Mouse (Mus musculus): ENCODE measurements around the gene Zmiz1.

Gene Zmiz1

DNA sequence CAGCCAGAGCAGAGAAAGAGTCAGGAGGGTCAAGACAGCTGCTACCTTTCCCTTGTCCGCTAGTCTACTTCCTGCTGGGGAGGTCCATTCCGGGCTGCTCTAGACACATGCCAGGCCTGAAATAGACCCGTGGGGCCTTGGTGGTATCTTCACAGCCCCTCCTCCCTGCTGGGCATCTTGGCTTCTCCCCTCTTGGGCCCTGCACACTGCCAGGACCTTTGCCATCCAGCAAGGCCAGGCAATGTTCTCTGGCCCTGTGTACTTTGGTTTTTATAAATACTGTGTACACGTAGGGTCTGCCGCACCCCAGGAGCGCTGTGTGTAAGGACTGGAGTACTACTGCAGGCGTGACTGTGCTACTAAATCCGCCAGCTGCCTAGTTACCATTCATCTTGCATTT lies 54.5 kb downstream of the Zmiz1 start:
- ChIA-PET POLR2A (interaction anchor here in 2 of 4 experiments (0.7 to 0.8 kb wide), 2 partner anchors 41 to 328 kb away, joined by 3 read pairs; partner anchors contain the start of gene Anxa11 (in 1 of the 2)), CTCF (interaction anchor here in 1 of 4 experiments (0.6 kb wide), 1 partner anchor 73 kb away, joined by 3 read pairs; no protein-coding TSS in a partner anchor)

DNA sequence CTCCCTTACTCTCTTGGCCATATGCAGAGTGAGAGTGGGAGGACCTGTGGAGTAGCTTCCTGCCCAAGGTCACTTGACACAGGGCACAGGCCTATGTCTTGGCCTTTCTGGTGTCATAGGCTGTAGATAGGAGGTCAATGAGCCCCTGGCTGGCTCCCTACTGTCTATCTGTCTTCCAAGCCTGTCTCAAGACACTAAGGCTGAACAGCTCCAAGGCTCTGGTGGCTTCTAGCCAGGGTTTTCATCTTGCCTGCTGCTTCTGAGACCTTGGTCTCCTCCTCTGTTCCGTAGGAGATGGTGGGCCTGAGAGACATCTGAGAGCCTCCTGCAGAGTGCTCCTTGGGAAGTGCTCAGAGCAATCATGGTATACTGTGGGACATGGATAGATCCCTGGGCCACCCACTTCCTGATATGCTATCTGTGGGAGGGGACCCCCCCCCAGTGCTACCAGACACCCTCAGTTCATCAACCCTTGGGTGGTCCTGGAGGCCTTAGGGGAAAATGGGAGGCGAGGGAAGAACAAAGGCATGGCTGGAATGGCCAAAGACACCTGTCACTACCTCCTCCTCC lies 56.0 kb downstream of the Zmiz1 start:
- ChIA-PET CTCF (no interaction called here), POLR2A (no interaction called here)

DNA sequence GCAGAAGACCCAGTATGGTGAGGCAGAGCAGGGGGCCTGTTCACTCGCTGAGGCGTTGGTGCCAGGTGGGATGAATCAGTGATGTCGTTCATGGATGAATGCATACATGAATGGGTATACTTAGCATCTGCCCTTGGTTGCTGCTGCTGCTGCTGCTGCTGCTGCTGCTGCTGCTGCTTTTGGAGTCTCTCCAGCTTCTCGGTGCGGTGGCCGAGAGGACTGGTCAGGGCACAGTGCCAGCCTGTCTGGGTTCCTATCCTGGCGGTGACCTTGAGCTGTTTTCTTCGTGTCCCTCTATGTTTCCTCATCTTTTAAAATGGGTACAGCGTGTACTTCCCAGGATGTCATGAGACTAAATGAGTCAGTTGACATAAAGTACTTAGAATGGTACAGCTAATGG lies 56.9 kb downstream of the Zmiz1 start:
- ChIA-PET CTCF (interaction anchor here in 1 of 4 experiments (0.7 kb wide), 1 partner anchor 52 kb away, joined by 3 read pairs; no protein-coding TSS in a partner anchor), POLR2A (interaction anchor here in 1 of 4 experiments (0.5 kb wide), 1 partner anchor 10 kb away, joined by 6 read pairs; no protein-coding TSS in a partner anchor)

DNA sequence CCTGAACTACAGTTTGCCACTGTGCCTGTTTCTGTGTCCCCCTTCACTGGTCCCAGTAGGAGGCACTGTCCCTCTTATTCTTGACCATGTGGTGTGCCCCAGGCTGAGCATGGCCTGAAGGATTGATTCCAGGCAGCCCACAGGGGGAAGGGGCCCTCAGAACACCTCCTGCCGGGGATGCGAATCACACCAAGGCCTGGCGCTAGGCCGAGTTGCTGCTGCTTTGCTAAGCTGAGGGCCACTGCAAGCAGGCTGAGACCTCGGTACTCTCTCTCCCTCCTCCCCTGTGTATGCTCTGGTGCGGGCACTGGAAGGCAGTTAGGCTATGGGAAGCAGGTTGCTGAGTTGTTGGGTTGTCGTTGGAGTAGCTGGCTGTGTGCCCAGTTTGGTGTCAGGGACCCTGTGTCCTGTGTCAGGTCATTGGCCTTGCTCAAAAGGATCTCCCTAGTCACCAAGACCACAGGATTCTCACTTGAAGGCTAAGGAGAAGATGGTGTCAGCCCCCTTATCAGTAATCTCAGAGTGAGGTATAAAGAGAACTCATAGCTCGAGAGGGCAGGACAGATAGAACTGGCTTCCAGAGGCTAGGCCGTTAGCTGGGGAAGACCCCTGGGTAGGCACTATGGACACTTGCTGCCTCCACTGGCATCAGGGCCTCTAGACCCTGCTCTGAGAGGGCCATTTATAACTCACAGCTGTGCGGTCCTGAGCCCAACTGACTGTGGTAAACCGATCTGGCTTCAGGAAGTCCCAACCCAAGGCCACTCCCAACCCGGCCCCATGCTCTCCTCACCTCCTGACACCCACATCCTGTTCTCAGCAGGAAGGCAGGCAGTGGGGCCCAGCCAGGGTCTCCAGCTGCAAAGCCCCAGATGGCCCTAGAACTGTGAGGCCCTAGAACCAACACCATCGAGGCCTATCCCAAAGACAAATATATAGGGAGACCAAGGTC lies 57.9 kb downstream of the Zmiz1 start:
- ChIA-PET POLR2A (interaction anchor here in 1 of 4 experiments (1.2 to 1.3 kb wide), 2 partner anchors 15 to 247 kb away, joined by 3 read pairs; no protein-coding TSS in a partner anchor), CTCF (interaction anchor here in 1 of 4 experiments (0.7 kb wide), 1 partner anchor 51 kb away, joined by 3 read pairs; no protein-coding TSS in a partner anchor)

DNA sequence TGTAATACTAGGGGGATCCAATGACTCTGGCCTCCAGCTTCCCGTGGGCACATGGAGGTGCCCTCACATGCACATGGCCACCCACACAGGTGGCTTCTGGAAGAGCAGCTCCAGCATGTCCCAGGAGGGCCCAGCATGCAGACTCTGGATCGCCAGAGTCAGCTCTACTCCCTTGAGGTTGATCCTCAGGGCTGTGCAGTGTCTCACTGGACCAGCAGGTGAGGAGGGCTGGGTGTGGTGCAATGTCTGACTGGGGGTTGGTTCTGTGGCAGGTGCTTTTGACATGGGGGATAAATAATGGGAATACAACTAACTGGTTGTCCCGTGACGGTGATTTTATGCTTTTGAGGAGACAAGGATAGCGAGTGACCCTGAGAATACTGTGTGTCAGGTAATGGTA lies 59.7 kb downstream of the Zmiz1 start:
- ChIA-PET POLR2A (interaction anchor here in 2 of 4 experiments (0.9 to 1.7 kb wide), 2 partner anchors 13 to 510 kb away, joined by 3 read pairs; no protein-coding TSS in a partner anchor), CTCF (no interaction called here)

DNA sequence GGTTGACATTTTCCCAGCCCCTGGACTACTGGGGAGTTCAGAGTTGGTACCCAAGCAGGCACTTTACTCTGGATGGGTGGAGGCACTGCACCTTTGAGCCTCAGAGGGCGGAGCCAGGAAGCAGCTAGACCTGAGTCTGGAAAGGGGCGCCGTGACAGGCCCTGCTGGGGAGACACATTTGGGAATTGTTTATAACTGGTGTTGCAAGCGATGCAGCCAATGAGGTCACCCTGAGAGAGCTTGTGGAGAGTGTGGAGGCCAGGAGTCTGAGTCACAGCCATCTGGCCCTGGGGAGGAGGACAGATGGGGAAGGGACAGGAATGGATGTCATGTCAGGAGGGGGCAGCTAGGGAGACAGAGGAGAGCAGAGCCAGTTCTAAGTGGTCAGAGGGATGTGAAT lies 60.7 kb downstream of the Zmiz1 start:
- POLR2A ChIA-PET: interaction anchor here in 3 of 4 experiments (0.7 to 1.8 kb wide), 7 partner anchors 13 to 511 kb away, joined by 3 to 8 read pairs (median 3); no protein-coding TSS in a partner anchor
- CTCF ChIA-PET: interaction anchor here in 2 of 4 experiments (0.7 to 1.7 kb wide), 3 partner anchors 9 to 48 kb away, joined by 3 to 4 read pairs (median 3); no protein-coding TSS in a partner anchor

DNA sequence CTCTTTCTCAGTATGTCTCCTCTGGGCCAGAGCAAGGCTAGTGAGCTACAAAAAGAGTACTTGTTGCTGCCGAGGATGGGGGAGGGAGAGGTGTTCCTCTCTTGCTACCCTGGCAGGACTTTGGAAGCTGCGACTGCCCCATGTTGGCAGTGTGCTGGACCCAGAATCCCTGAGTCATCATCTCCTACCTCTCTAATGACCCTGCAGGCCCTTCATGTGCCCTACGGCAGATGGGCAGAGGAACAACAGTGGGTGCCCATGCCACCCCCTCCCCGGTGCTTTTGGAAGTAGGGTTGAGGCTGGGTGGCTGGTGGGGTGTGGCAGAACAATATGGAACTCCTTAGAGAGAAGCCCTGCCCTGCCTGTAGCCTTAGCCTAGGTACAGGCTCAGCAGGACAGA lies 61.6 kb downstream of the Zmiz1 start:
- ChIA-PET POLR2A (interaction anchor here in 3 of 4 experiments (0.6 to 1.8 kb wide), 6 partner anchors 14 to 1030 kb away, joined by 3 to 8 read pairs (median 4); no protein-coding TSS in a partner anchor), CTCF (interaction anchor here in 1 of 4 experiments (1.2 to 1.7 kb wide), 2 partner anchors 8 to 47 kb away, joined by 3 read pairs; no protein-coding TSS in a partner anchor)

DNA sequence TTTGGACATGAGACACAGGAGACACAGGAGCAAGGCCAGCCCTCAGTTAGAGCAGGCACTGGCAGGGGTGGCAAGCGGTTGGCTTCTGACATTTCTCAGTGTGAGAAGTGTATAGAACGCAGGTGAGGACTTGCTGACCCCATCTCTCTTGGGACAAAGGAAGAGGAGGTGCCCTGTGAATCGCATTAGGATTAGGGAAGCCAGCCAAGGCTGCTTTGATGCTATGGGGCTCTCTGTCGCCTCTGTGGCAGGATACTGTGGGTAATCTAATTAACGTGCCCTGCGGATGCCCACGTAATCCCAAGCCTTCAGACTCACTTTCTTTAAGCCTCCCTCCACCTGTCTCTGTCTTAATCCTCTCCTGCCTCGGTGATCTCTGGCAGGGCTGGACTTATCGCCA lies 62.0 kb downstream of the Zmiz1 start:
- POLR2A ChIA-PET: interaction anchor here in 2 of 4 experiments (0.6 to 1.8 kb wide), 3 partner anchors 54 to 1030 kb away, joined by 3 to 5 read pairs (median 3); no protein-coding TSS in a partner anchor
- CTCF ChIA-PET: interaction anchor here in 1 of 4 experiments (1.2 kb wide), 1 partner anchor 8 kb away, joined by 3 read pairs; no protein-coding TSS in a partner anchor

DNA sequence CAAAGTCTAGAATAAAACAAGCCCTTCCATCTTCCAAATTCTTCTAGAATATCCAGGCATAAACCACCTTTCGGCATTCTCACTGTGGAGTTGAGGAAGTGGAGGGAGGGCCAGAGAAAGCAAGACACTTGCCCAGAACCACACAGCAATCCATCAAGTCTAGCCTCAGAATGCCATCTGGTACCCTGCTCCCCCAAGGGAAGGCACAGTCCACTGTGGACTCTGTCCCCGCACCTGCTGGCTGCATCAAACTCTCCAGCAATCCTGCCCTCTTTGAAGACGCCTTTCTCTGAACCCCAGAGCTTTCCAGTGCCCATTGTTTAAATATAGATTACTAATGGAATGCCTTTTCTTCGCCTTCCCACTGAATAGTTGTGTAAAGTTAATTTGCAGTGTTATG lies 62.5 kb downstream of the Zmiz1 start:
- ChIA-PET POLR2A (interaction anchor here in 2 of 4 experiments (0.6 to 1.3 kb wide), 2 partner anchors 15 to 1031 kb away, joined by 3 to 5 read pairs; no protein-coding TSS in a partner anchor), CTCF (no interaction called here)

DNA sequence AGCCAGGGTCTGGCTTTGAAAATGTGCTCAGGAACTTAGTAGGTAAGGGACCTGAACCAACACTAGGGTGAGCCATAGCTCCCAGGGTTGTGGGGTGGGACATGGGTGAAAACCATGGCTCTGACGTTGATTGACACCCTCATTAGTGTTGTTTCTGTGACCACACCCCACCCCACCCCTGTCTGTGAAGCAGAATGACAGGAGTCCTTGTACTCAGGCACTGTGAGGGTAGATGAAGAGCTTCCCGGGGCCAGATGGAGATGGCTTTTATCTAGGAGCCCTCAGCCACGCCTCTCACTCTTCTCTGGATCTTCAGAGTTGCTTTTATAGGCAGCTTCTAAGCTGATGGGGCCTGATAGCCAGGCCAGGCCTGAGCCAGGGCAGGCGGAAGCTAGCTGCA lies 63.4 kb downstream of the Zmiz1 start:
- CTCF ChIA-PET: interaction anchor here in 2 of 4 experiments (0.8 to 0.9 kb wide), 2 partner anchors 39 to 180 kb away, joined by 3 read pairs; no protein-coding TSS in a partner anchor

DNA sequence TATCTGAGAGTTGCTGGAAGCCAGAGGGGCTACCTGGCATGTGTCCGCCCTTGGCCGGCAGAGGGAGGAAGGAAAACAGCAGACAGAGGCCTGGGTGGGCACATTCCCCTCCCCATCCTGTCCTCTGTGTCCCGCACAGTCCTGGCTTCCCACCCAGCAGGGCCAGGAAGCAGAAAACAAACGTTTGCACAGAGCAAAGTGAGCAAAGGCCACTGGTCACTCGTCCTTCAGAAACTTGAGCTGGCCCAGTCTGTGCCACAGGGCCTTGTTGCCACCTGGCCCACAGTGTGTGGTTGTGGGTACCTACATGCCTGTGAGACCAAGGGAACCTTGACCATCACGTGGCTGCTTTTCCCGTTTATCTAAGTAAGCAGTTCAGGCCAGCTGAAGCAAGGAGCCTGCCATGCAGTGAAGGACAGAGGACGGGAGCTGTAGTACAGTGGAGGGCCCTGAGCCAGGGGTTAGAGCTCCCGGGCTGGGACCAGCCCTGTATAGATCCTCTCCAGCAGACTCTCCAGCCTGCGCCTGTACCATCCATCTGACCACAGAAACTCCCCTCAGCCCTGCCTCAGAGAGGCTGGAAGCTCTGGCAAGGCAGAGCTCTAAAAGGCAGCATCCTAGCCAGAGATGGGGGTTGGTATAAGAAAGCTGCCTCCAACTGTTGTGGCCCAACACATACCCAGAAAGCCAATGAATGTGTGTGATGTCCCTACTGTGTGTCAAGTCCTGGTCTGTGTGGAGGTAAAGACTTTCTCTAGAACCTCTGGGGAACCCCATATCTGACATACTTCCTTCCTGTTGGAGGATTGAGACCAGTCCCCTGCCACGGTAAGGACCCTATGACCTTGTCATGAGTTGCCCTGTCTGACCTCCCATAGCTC lies 64.5 kb downstream of the Zmiz1 start:
- ChIA-PET POLR2A (interaction anchor here in 2 of 4 experiments (0.6 to 1.1 kb wide), 2 partner anchors 13 to 1057 kb away, joined by 3 read pairs; no protein-coding TSS in a partner anchor), CTCF (interaction anchor here in 1 of 4 experiments (0.7 kb wide), 1 partner anchor 41 kb away, joined by 3 read pairs; no protein-coding TSS in a partner anchor)

More for the DNA sequence above, 63.4 kb downstream of the Zmiz1 start:
- POLR2A ChIA-PET: interaction anchor here in 3 of 4 experiments (0.5 to 1.3 kb wide), 5 partner anchors 16 to 1267 kb away, joined by 3 to 6 read pairs (median 4); no protein-coding TSS in a partner anchor

DNA sequence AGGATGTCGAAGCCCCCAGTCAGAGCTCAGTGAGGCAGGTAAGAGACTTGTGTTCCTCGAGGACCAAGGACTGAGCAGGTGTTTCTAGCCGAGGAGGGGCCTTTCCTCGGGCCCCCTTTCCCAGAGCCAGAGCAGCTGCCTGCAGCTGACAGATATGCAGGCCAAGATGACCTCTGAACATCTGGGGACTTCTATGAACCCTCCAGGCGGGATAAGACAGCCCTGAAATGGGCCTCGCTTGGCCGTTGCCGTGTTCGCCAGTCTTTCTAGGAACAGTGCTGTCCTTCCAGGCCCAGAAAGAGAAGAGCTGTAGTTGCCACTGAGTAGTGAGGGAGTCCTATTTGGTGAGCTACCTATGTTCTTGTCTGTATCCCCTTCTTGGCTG lies 65.1 kb downstream of the Zmiz1 start:
- ChIA-PET CTCF (no interaction called here), POLR2A (interaction anchor here in 1 of 4 experiments (0.6 to 1.1 kb wide), 2 partner anchors 13 to 245 kb away, joined by 3 read pairs; partner anchors contain the start of gene Zcchc24)

DNA sequence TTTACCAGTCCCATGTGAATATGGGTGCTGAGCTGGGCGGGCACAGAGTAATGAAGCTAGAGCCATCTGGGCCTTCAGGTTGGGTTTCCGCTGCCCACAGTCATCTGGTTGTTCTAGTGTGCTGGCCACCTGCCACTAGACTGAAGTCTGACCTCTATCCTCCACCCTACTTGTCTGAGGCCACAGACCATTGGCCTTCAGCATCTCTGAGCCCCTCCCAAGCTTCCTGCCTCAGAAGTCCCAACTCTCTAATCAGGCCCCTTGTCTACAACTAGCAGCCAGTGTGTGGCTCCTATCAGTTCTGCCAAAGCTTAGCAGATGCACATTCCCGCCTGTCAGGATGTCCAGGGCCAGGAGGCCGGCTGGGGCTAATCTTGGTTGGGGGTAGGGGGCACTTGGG lies 65.9 kb downstream of the Zmiz1 start:
- POLR2A ChIA-PET: interaction anchor here in 1 of 4 experiments (1.1 kb wide), 1 partner anchor 14 kb away, joined by 3 read pairs; no protein-coding TSS in a partner anchor
- CTCF ChIA-PET: no interaction called here

DNA sequence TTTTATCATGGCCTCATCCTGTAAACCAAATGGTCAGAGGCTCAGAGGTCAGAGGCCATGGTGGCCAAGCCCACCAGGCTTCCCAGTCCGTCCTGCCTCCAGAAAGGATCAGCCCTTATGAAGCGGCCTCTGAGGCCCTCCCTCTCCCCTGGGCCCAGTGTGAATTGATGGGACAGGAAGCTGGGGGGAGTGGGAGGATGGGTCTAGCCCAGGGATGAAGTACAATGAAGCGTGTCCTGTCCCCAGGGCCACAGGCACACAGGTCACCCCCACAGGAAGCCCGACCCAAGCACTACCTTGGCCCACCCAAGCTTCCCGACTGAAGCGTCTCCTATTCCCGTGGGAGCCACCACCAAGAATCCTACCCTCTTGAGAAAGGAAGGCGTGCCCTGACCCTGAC lies 66.7 kb downstream of the Zmiz1 start:
- CTCF ChIA-PET: interaction anchor here in 1 of 4 experiments (0.6 kb wide), 1 partner anchor 12 kb away, joined by 9 read pairs; no protein-coding TSS in a partner anchor
- POLR2A ChIA-PET: interaction anchor here in 1 of 4 experiments (0.6 kb wide), 1 partner anchor 69 kb away, joined by 3 read pairs; no protein-coding TSS in a partner anchor

DNA sequence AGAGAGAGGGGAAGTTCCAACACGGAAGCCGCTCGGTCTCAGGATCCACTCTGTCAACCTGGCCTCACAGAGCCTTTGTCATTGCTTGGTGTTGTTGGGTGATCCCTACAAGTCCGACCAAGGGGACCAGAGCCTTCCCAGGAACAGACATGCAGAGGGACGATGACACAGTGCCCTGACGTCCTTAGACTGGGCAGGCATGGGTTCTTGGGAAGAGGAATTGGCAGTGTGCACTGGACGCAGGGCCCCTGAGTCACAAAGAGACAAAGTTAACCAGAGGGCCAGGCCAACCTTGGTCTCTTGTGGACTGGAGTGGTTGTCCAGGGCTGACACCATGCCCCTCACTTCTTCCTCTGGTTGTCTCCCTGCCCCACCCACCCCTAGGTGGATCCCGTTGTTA lies 67.9 kb downstream of the Zmiz1 start:
- POLR2A ChIA-PET: interaction anchor here in 1 of 4 experiments (0.6 kb wide), 1 partner anchor 18 kb away, joined by 3 read pairs; no protein-coding TSS in a partner anchor
- CTCF ChIA-PET: interaction anchor here in 1 of 4 experiments (0.6 kb wide), 1 partner anchor 1168 kb away, joined by 3 read pairs; no protein-coding TSS in a partner anchor

DNA sequence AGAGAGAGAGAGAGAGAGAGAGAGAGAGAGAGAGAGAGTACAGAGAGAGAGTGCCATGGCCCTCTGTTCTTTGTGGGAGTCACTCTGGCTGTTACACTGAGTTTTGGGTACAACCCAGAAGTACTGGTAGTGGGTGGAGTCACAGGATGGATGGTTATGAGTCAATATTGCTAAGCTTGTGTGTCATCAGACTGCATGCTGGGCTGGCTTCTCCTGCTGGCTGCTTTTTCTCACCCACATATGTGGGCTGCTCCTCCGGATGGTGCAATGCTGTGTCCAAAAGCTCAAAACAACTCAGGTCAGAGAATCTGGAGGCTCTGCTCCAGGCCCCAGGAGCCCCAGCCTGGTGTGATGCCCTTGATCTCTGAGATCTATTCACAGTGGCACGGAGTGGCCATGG lies 68.3 kb downstream of the Zmiz1 start:
- CTCF ChIA-PET: interaction anchor here in 1 of 4 experiments (0.7 kb wide), 1 partner anchor 15 kb away, joined by 7 read pairs; no protein-coding TSS in a partner anchor
- POLR2A ChIA-PET: no interaction called here

DNA sequence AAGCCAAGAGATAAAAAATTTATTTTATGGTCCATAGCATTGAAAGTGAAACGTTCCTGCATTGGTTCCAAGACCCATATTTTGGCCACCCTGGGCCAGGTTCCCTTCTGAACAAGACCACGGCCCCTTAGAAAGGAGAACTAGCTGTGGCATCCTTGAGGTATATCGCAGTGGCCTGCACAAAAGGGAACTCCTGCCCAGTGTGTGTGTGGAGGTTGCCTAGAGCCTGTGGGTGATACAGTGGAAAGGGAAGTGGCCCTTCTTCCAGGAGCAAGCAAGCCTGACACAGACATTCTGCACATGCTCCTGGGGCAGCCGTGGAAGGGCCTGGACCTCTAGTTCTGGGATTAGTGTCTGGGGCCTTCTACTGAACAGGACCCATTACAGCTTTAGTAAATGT lies 71.4 kb downstream of the Zmiz1 start:
- CTCF ChIA-PET: interaction anchor here in 2 of 4 experiments (0.6 to 0.7 kb wide), 2 partner anchors 586 to 696 kb away, joined by 3 read pairs; no protein-coding TSS in a partner anchor
- POLR2A ChIA-PET: interaction anchor here in 1 of 4 experiments (1.7 kb wide), 1 partner anchor 192 kb away, joined by 3 read pairs; no protein-coding TSS in a partner anchor
